Mouse (Mus musculus) inflammation-experienced regulatory T-cells, adult 16 weeks (primary cell): ENCODE data around the gene Arid3a. TPM values are rescaled to one million over a fixed set of nuclear protein-coding genes. Genes with fewer than 3 reads are reported as not detected.

Experiments
- polyA plus RNA-seq: library from polyadenylated mRNA; unstranded; fragments of 100-300 nt; shearing (Covaris generic); gene quantifications from one replicate; pipeline ENCODE4 v1.2.1, GENCODE M21; 2017

The Arid3a gene
- 9.9 TPM for polyA plus RNA-seq

GRCm38 (mm10) chr10:79926491-79927323 is at the start of gene Arid3a:
TSS of gene Arid3a (plus strand) at chr10:79927043.

DNA sequence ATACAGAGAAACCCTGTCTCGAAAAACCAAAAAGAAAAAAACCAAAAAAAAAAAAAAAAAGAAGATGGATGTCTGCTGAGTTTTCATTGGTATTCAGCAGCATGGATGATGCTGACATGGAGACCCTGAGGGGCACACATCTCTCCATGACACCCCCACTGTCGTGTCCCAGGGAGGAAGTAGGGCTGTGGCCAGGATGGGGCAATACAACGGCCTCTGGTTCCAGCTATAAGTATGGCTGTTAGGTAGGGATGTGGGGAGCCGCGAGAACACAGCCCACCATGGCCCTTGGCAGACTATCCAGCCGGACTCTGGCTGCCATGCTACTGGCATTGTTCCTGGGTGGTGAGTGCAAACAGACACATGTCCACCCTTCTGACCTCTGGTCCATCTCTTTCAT is 40.8 kb upstream of the Arid3a start, which contains the start of gene Elane:
Gene Elane (plus strand): TSS at position 194 of the 400 bp plus-strand sequence.

GRCm38 (mm10) chr10:79890670-79891069 is 36.2 kb upstream of the Arid3a start, which contains the start of gene Cfd:
TSS of gene Cfd (plus strand) at chr10:79890853.

GRCm38 (mm10) chr10:79908167-79909091 is 18.4 kb upstream of the Arid3a start, which contains the start of gene Med16:
TSS of gene Med16 (minus strand) at chr10:79908923.

DNA sequence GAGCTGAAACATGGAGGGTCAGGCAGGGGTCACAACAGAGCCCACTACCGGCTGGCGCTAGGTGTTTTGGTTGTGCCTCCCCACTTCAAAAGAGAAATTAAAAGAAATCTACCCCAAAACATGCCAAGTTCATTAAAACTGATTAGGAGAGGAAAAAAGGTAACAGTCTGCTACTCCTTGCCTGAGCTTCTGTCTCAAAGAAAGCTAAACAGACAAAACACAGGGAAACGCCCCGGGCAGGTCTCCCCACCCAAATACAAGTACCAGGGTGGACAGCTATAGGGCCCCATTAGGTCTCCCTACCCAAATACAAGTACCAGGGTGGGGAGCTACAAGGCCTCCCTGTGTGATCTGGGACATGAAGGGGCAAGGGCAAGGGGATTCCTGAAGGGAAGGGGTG is 16.3 kb upstream of the Arid3a start, which contains the start of gene Gm26602:
Gene Gm26602 (plus strand): TSS at position 301 of the 400 bp plus-strand sequence.

GRCm38 (mm10) chr10:79916808-79917531 is 9.9 kb upstream of the Arid3a start, which contains the start of gene Kiss1r:
TSS of gene Kiss1r (plus strand) at chr10:79916971.

GRCm38 (mm10) chr10:79920958-79921535 is 5.8 kb upstream of the Arid3a start, which contains the start of gene R3hdm4:
TSS of gene R3hdm4 (minus strand) at chr10:79921208.

DNA sequence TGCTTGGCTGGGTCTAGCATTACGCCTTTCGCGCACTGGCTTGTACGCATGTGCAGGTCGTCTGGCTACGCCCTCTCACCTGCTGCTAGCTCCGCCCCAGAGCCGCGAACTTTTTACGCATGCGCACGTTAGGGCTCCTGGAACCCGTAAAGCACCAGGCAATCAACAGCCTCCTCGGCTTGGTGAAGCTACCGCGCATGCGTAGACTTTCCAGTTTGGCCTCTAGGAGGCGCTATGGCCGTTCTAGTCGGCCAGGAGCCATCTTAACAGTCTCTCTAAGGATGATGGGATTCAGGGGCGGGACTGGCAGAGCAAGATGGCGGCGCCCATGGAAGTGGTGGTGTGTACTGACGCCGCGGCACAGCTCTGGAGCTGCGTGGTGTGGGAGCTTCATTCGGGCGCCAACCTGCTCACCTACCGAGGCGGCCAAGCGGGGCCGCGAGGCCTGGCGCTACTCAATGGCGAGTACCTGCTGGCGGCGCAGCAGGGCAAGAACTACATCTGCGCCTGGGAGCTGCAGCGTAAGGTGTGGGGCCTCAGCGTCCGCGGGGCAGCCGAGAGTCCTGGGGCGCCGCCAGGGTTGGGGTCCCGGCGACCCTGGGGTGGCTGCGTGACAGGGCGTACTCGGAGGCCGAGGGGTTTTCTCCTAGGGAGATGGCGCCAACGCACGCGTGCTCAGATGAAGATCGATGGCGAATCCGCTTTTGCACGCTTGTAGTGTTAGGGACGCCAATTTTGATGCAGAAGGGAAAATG is 33.2 kb downstream of the Arid3a start, which contains the start of gene Wdr18:
Gene Wdr18 (plus strand): TSS at position 306 of the 755 bp plus-strand sequence.

DNA sequence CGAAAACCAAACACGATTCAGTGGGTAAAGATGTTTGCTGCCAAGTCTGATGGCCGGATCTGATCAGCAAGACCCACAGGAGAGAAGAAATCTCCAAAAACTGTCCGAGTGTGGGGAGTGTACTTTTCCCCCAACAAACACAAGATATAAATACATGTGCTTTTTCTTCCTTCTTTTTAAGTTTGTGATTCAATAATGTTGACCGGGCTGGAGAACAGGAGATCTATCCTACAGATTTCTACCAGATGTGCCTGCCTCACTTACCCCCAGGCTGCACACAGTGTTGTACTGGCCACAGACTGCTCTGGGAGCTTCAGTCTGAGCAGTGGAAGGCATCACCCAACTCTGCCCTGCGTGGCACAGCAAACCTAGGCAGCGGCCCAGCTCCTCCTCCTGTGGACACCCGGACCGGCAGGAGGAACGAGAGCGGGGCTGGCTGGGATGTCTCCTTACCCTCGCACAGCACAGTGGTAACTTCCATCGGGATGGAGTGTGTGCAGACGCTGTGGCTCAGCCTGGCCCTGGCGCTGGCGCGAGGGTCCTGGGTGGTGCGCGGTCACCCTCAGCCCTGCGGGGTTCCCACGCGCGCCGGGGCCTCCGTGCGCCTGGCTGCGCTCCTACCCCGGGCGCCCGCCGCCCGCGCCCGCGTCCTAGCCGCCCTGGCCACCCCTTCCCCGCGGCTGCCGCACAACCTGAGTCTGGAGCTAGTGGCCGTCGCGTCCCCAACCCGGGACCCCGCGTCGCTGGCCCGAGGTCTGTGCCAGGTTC is 43.8 kb downstream of the Arid3a start, which contains the start of gene Grin3b:
Gene Grin3b (plus strand): TSS at position 301 of the 768 bp plus-strand sequence.

GRCm38 (mm10) chr10:79984195-79984816 is 57.5 kb downstream of the Arid3a start, which contains the start of gene Tmem259:
TSS of gene Tmem259 (minus strand) at chr10:79984330.

DNA sequence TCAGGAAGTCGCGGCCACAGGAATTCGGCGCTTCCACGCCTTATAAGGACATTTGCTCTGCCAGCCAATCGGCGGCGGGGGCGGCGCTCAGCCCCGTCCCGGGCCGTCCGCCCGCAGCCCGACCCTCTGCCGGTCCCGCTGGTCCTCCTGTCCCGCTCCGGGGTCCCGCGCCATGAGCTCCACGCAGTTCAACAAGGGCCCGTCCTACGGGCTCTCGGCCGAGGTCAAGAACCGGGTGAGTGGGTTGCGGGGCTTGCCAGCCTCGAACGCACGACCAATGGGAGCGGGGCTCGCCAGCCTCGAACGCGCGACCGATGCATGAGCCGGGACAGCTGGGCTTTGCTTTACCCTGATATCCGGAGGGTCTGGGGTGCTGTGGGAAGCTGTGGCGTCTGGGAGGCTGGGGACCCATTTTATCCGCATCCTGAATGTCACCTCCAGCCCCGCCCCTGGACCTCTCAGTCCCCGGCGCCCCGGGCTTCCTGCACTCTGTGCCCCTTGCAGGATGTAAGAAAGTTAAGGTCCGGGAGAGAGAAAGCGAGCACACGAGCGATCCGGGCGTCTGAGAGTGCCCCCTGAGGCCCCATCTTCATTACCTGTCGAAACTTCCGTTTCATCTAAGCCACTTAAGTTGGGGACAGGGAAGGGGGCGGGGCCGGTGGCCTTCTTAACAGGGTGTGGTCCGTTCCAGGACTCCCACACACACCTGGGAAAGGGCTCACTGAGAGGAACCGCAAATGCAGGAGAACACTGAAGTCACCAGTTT is 61.8 kb downstream of the Arid3a start, which contains the start of gene Cnn2:
Gene Cnn2 (plus strand): TSS at position 79 of the 766 bp plus-strand sequence.

GRCm38 (mm10) chr10:79996272-79997033 is 69.6 kb downstream of the Arid3a start, which contains the start of gene Abca7:
TSS of gene Abca7 (plus strand) at chr10:79996494.

Other genes starting within 250 kb of the Arid3a start
- gene Cdc34, start 244.8 kb upstream of the Arid3a start, polyA plus RNA-seq = 23.4 TPM
- 1.0 TPM for gene Gzmm, start 238.0 kb upstream of the Arid3a start, polyA plus RNA-seq
- 300 TPM for gene Bsg, start 222.6 kb upstream of the Arid3a start, polyA plus RNA-seq
- gene Hcn2, start 210.4 kb upstream of the Arid3a start, polyA plus RNA-seq = not detected
- gene Polrmt, start 180.5 kb upstream of the Arid3a start, polyA plus RNA-seq = 58.1 TPM
- not detected for gene Fgf22, start 172.0 kb upstream of the Arid3a start, polyA plus RNA-seq
- 8.7 TPM for gene Rnf126, start 160.1 kb upstream of the Arid3a start, polyA plus RNA-seq
- 0.68 TPM for gene Fstl3, start 149.8 kb upstream of the Arid3a start, polyA plus RNA-seq
- gene Prss57, start 136.1 kb upstream of the Arid3a start, polyA plus RNA-seq = not detected
- 0.30 TPM for gene Palm, start 133.5 kb upstream of the Arid3a start, polyA plus RNA-seq
- not detected for gene Misp, start 106.1 kb upstream of the Arid3a start, polyA plus RNA-seq
- 375 TPM for gene Ptbp1, start 72.6 kb upstream of the Arid3a start, polyA plus RNA-seq
- not detected for gene Prtn3, start 52.6 kb upstream of the Arid3a start, polyA plus RNA-seq
- 4.9 TPM for gene Plppr3, start 52.4 kb upstream of the Arid3a start, polyA plus RNA-seq
- gene Elane, start 40.8 kb upstream of the Arid3a start, polyA plus RNA-seq = not detected
- not detected for gene Cfd, start 36.2 kb upstream of the Arid3a start, polyA plus RNA-seq
- gene Med16, start 18.1 kb upstream of the Arid3a start, polyA plus RNA-seq = 31.2 TPM
- 11.2 TPM for gene Gm26602, start 16.2 kb upstream of the Arid3a start, polyA plus RNA-seq
- 0.39 TPM for gene Kiss1r, start 10.1 kb upstream of the Arid3a start, polyA plus RNA-seq
- gene R3hdm4, start 5.8 kb upstream of the Arid3a start, polyA plus RNA-seq = 217 TPM
- gene Wdr18, start 33.1 kb downstream of the Arid3a start, polyA plus RNA-seq = 83.7 TPM
- gene Grin3b, start 43.7 kb downstream of the Arid3a start, polyA plus RNA-seq = not detected
- 5.5 TPM for gene Tmem259, start 57.3 kb downstream of the Arid3a start, polyA plus RNA-seq
- gene Cnn2, start 61.5 kb downstream of the Arid3a start, polyA plus RNA-seq = 1,187 TPM
- gene Abca7, start 69.5 kb downstream of the Arid3a start, polyA plus RNA-seq = 71.9 TPM
- 974 TPM for gene Arhgap45, start 89.6 kb downstream of the Arid3a start, polyA plus RNA-seq
- 210 TPM for gene Polr2e, start 112.8 kb downstream of the Arid3a start, polyA plus RNA-seq
- gene Gpx4, start 120.1 kb downstream of the Arid3a start, polyA plus RNA-seq = 569 TPM
- 84.3 TPM for gene Sbno2, start 178.5 kb downstream of the Arid3a start, polyA plus RNA-seq
- 11.9 TPM for gene Stk11, start 188.8 kb downstream of the Arid3a start, polyA plus RNA-seq
- gene Atp5d, start 211.6 kb downstream of the Arid3a start, polyA plus RNA-seq = 434 TPM
- gene Cbarp, start 213.8 kb downstream of the Arid3a start, polyA plus RNA-seq = 2.9 TPM
- gene Midn, start 221.2 kb downstream of the Arid3a start, polyA plus RNA-seq = 1.7 TPM
- gene Cirbp, start 238.9 kb downstream of the Arid3a start, polyA plus RNA-seq = 199 TPM
- 21.6 TPM for gene 1600002K03Rik, start 245.9 kb downstream of the Arid3a start, polyA plus RNA-seq